Mouse (Mus musculus) C2C12 (cell line): ENCODE data around the gene B3glct. TPM values are rescaled to one million over a fixed set of nuclear protein-coding genes. Genes with fewer than 3 reads are reported as not detected.

Experiments
- H3K27me3 ChIP-seq: one replicate; pipeline ENCODE4 v1.6.1; 2011; ENCODE audit not compliant: control insufficient read depth, insufficient read depth, insufficient read length
- H3K36me3 ChIP-seq: one replicate; pipeline ENCODE4 v1.6.1; 2011; ENCODE audit not compliant: control insufficient read depth, insufficient read depth
- H3K4me3 ChIP-seq: one replicate; pipeline ENCODE4 v1.5.1; 2011; ENCODE audit warnings: mild to moderate bottlenecking, control low read depth; ENCODE audit not compliant: poor library complexity, insufficient read depth, severe bottlenecking
- H3K79me2 ChIP-seq: one replicate; pipeline ENCODE4 v1.6.1; 2011; ENCODE audit not compliant: control insufficient read depth, insufficient read depth
- H3K79me3 ChIP-seq: one replicate; pipeline ENCODE4 v1.6.1; 2011; ENCODE audit warnings: low read depth, control low read depth
- H3ac ChIP-seq: one replicate; pipeline ENCODE3; 2011; ENCODE audit warnings: low read depth; ENCODE audit not compliant: control insufficient read depth, insufficient read length
- CEBPB ChIP-seq: IDR thresholded peaks from one replicate; pipeline ENCODE4 v1.6.1; 2011; ENCODE audit warnings: low read depth, mild to moderate bottlenecking, control low read depth, moderate library complexity
- CTCF ChIP-seq: IDR thresholded peaks from one replicate; pipeline ENCODE4 v1.5.1; 2011; ENCODE audit not compliant: control insufficient read depth, insufficient read depth, insufficient read length
- FOSL1 ChIP-seq: IDR thresholded peaks from one replicate; pipeline ENCODE4 v1.8.0; 2011; ENCODE audit warnings: mild to moderate bottlenecking, low read length; ENCODE audit not compliant: poor library complexity, insufficient read depth, severe bottlenecking
- MAX ChIP-seq: IDR thresholded peaks from one replicate; pipeline ENCODE4 v1.6.1; 2011; ENCODE audit warnings: mild to moderate bottlenecking, control low read depth
- MYOD1 ChIP-seq: IDR thresholded peaks from one replicate; pipeline ENCODE4 v1.6.1; 2011; ENCODE audit warnings: low read depth; ENCODE audit not compliant: control insufficient read depth, insufficient read length
- MYOG ChIP-seq: IDR thresholded peaks from one replicate; pipeline ENCODE4 v1.6.1; 2011; ENCODE audit not compliant: control insufficient read depth, insufficient read length; ENCODE audit errors: extremely low read depth
- USF1 ChIP-seq: IDR thresholded peaks from one replicate; pipeline ENCODE4 v1.6.1; 2011; ENCODE audit warnings: low read depth, mild to moderate bottlenecking, control low read depth, moderate library complexity
- polyA plus RNA-seq: library from polyadenylated mRNA; unstranded; fragments of >200 nt; fragmentation: generic; extraction: Trizol; gene quantifications from one replicate; pipeline ENCODE4 v1.2.1, GENCODE M21; 2012; ENCODE audit warnings: missing spikeins

B3glct gene
- polyA plus RNA-seq, 1 experiment, result 4.6 TPM

DNA sequence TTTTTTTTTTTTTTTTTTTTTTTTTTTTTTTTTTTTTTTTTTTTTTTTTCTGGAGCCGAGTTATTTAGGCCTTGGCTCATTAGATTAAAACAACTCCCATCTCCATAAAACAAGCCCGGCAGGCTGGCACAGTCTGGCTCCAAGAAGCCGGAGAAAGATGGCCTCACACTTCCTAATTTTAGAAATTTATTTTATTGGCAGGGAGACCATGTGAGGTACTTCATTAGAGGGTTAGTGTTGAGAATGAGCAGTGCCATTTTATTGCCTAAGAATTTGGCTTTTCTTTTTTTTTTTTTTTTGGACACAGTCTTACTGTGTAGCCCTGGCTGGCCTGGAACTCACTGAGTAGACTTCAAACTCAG lies 38.3 kb downstream of the B3glct start:
- no peak overlapping the region for H3K4me3 ChIP-seq
- no peak overlapping the region for H3ac ChIP-seq
- no peaks in the 10 kb centered on the region for H3K36me3 ChIP-seq
- TF ChIP-seq USF1 (no peak), CEBPB (no peak), MYOD1 (no peak), CTCF (no peak)
- H3K79me2 ChIP-seq, result no peaks in the 10 kb centered on the region
- no peaks in the 10 kb centered on the region for H3K79me3 ChIP-seq
- H3K27me3 ChIP-seq, result no peaks in the 10 kb centered on the region

- Histone ChIP-seq H3K79me3 (no peaks in the 10 kb centered on the region), H3K36me3 (no peaks in the 10 kb centered on the region), H3K4me3 (no peak overlapping the region), H3ac (no peak overlapping the region), H3K27me3 (no peaks in the 10 kb centered on the region), H3K79me2 (no peaks in the 10 kb centered on the region)
- TF ChIP-seq MYOG (no peak), MAX (no peak), CEBPB (no peak), USF1 (no peak), MYOD1 (no peak), CTCF (no peak), FOSL1 (no peak)
Measured at GRCm38 (mm10) chr5:149731776-149732175, 53.7 kb downstream of the B3glct start.

- no peaks in the 10 kb centered on the region for H3K79me2 ChIP-seq
- no peak for TF ChIP-seq FOSL1
- TF ChIP-seq MYOD1, result no peak
- no peak for TF ChIP-seq MYOG
- no peak for TF ChIP-seq CTCF
- TF ChIP-seq USF1, result no peak
- TF ChIP-seq MAX, result no peak
- no peak for TF ChIP-seq CEBPB
- no peak overlapping the region for H3ac ChIP-seq
- no peaks in the 10 kb centered on the region for H3K36me3 ChIP-seq
- H3K27me3 ChIP-seq, result no peaks in the 10 kb centered on the region
- no peak overlapping the region for H3K4me3 ChIP-seq
- H3K79me3 ChIP-seq, result no peaks in the 10 kb centered on the region
Measured at GRCm38 (mm10) chr5:149737210-149737609, 59.2 kb downstream of the B3glct start.

DNA sequence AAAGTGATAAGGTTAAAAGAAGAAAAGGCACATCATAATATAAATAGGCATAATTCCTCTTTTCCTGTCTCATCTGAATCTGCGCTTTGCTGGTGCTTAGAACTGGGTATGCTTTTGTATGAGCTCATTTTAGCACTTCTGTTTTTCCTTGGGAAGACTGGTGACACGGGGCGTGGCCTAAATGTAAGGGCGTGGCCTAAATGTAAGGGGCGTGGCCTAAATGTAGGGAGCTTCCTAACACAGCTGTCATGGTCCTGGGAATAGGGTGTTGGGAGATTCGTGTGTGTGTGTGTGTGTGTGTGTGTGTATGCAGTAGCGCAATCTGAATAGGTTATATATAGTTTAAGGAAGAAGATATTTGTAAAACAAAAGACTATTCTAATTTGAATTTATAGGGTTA lies 62.1 kb downstream of the B3glct start:
- Histone ChIP-seq H3K27me3 (no peaks in the 10 kb centered on the region), H3K79me2 (no peaks in the 10 kb centered on the region), H3ac (no peak overlapping the region), H3K36me3 (no peaks in the 10 kb centered on the region), H3K79me3 (no peaks in the 10 kb centered on the region), H3K4me3 (no peak overlapping the region)
- TF ChIP-seq CTCF (no peak), MYOD1 (no peak), FOSL1 (no peak), USF1 (no peak), CEBPB (no peak), MAX (no peak), MYOG (no peak)

- no peak for TF ChIP-seq USF1
- TF ChIP-seq FOSL1, result no peak
- no peak for TF ChIP-seq CTCF
- no peak for TF ChIP-seq MYOD1
- no peak for TF ChIP-seq CEBPB
- no peak for TF ChIP-seq MAX
- TF ChIP-seq MYOG, result no peak
- Histone ChIP-seq H3K79me3 (no peaks in the 10 kb centered on the region), H3K4me3 (no peak overlapping the region), H3ac (no peak overlapping the region), H3K79me2 (no peaks in the 10 kb centered on the region), H3K36me3 (no peaks in the 10 kb centered on the region), H3K27me3 (no peaks in the 10 kb centered on the region)
Measured at GRCm38 (mm10) chr5:149740703-149741102, 62.7 kb downstream of the B3glct start.

DNA sequence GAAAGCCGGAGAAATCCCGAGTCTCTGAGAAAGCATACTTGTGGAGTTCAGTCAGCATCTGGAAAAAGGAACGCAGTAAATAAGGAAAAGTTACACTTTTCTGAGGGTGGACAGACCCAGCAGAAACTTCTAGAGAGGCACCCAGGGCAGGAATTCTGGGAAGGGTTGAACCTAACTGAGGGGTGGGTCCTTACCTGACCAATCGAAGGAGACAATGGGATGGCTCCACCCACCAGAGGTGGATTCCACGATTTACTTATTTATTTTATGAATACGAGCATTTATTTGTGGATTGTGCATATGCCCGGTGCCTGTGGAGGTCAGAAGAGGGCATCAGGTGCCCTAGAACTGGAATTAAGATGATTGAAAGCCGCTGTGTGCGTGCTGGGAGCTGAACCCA lies 64.3 kb downstream of the B3glct start:
- Histone ChIP-seq H3K4me3 (no peak overlapping the region), H3ac (no peak overlapping the region), H3K36me3 (no peaks in the 10 kb centered on the region), H3K79me2 (no peaks in the 10 kb centered on the region), H3K79me3 (no peaks in the 10 kb centered on the region), H3K27me3 (no peaks in the 10 kb centered on the region)
- no peak for TF ChIP-seq CTCF
- TF ChIP-seq MYOD1, result no peak
- no peak for TF ChIP-seq CEBPB

DNA sequence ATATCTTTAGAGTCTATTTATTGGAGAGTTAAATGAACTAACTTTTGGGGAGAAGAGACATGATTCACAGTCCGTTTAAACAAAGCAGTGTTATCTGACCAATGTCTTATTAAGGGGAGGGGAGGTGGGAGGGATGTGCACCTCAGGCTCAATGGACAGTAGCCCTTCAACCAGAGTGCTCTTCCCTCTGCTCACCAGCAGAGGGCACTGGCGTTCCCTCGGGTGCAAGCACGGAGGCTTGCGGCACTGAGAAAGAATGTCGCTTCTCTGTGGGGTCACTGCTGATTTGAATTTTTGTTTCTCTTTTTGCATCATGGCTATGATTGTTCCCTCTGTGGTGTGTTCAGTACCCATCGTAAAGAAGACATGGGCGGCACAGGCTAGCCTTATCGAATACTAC lies 67.0 kb downstream of the B3glct start:
- TF ChIP-seq CEBPB, result no peak
- no peak for TF ChIP-seq FOSL1
- TF ChIP-seq USF1, result no peak
- no peak for TF ChIP-seq MYOD1
- TF ChIP-seq CTCF, result no peak
- no peak for TF ChIP-seq MYOG
- TF ChIP-seq MAX, result no peak
- no peaks in the 10 kb centered on the region for H3K79me2 ChIP-seq
- H3K27me3 ChIP-seq, result no peaks in the 10 kb centered on the region
- H3K4me3 ChIP-seq, result no peak overlapping the region
- no peaks in the 10 kb centered on the region for H3K36me3 ChIP-seq
- H3ac ChIP-seq, result no peak overlapping the region
- H3K79me3 ChIP-seq, result no peaks in the 10 kb centered on the region
